Mouse (Mus musculus): ENCODE measurements at regions not wholly inside any gene's neighbourhood (a gene's known extent, or its start where the extent isn't known, plus 50 kb on each side); places are given as distances from the start of the nearest gene placed in this dataset.

GRCm38 (mm10) chr13:60511628-60512027, 90.1 kb upstream of the Dapk1 start:
- no peak for ATAC-seq (replicated peaks in 1 of 2; ENCODE audit: insufficient read depth in 1 of 2, low FRiP score in 2 of 2, low TSS enrichment in 1 of 2, low read depth in 1 of 2, poor library complexity in 2 of 2, severe bottlenecking in 2 of 2)

GRCm38 (mm10) chr13:60513756-60514155, 88.0 kb upstream of the Dapk1 start:
- ATAC-seq (replicated peaks in 1 of 2; ENCODE audit: insufficient read depth in 1 of 2, low FRiP score in 2 of 2, low TSS enrichment in 1 of 2, low read depth in 1 of 2, poor library complexity in 2 of 2, severe bottlenecking in 2 of 2) = no peak

- ATAC-seq (replicated peaks in 1 of 2; ENCODE audit: insufficient read depth in 1 of 2, low FRiP score in 2 of 2, low TSS enrichment in 1 of 2, low read depth in 1 of 2, poor library complexity in 2 of 2, severe bottlenecking in 2 of 2) = no peak
These were observed 86.9 kb upstream of the Dapk1 start for GRCm38 (mm10) chr13:60514806-60515205.

GRCm38 (mm10) chr13:60518010-60518409, 83.7 kb upstream of the Dapk1 start:
- ATAC-seq (replicated peaks in 1 of 2; ENCODE audit: insufficient read depth in 1 of 2, low FRiP score in 2 of 2, low TSS enrichment in 1 of 2, low read depth in 1 of 2, poor library complexity in 2 of 2, severe bottlenecking in 2 of 2) = no peak

- no peak for ATAC-seq (replicated peaks in 1 of 2; ENCODE audit: insufficient read depth in 1 of 2, low FRiP score in 2 of 2, low TSS enrichment in 1 of 2, low read depth in 1 of 2, poor library complexity in 2 of 2, severe bottlenecking in 2 of 2)
These were observed 82.0 kb upstream of the Dapk1 start for GRCm38 (mm10) chr13:60519708-60520107.

- ATAC-seq (replicated peaks in 1 of 2; ENCODE audit: insufficient read depth in 1 of 2, low FRiP score in 2 of 2, low TSS enrichment in 1 of 2, low read depth in 1 of 2, poor library complexity in 2 of 2, severe bottlenecking in 2 of 2) = no peak
These were observed 78.9 kb upstream of the Dapk1 start for GRCm38 (mm10) chr13:60522719-60523450.

- ATAC-seq (replicated peaks in 1 of 2; ENCODE audit: insufficient read depth in 1 of 2, low FRiP score in 2 of 2, low TSS enrichment in 1 of 2, low read depth in 1 of 2, poor library complexity in 2 of 2, severe bottlenecking in 2 of 2) = no peak
These were observed 73.9 kb upstream of the Dapk1 start for GRCm38 (mm10) chr13:60527806-60528205.

- ATAC-seq (replicated peaks in 1 of 2; ENCODE audit: insufficient read depth in 1 of 2, low FRiP score in 2 of 2, low TSS enrichment in 1 of 2, low read depth in 1 of 2, poor library complexity in 2 of 2, severe bottlenecking in 2 of 2) = no peak
These were observed 72.9 kb upstream of the Dapk1 start for GRCm38 (mm10) chr13:60528819-60529218.

- ATAC-seq (replicated peaks in 1 of 2; ENCODE audit: insufficient read depth in 1 of 2, low FRiP score in 2 of 2, low TSS enrichment in 1 of 2, low read depth in 1 of 2, poor library complexity in 2 of 2, severe bottlenecking in 2 of 2) = no peak
These were observed 72.2 kb upstream of the Dapk1 start for GRCm38 (mm10) chr13:60529381-60530069.

- no peak for ATAC-seq (replicated peaks in 1 of 2; ENCODE audit: insufficient read depth in 1 of 2, low FRiP score in 2 of 2, low TSS enrichment in 1 of 2, low read depth in 1 of 2, poor library complexity in 2 of 2, severe bottlenecking in 2 of 2)
These were observed 67.8 kb upstream of the Dapk1 start for GRCm38 (mm10) chr13:60533871-60534427.

- ATAC-seq (replicated peaks in 1 of 2; ENCODE audit: insufficient read depth in 1 of 2, low FRiP score in 2 of 2, low TSS enrichment in 1 of 2, low read depth in 1 of 2, poor library complexity in 2 of 2, severe bottlenecking in 2 of 2) = no peak
These were observed 67.2 kb upstream of the Dapk1 start for GRCm38 (mm10) chr13:60534501-60534900.

GRCm38 (mm10) chr13:60535045-60535444, 66.7 kb upstream of the Dapk1 start:
- no peak for ATAC-seq (replicated peaks in 1 of 2; ENCODE audit: insufficient read depth in 1 of 2, low FRiP score in 2 of 2, low TSS enrichment in 1 of 2, low read depth in 1 of 2, poor library complexity in 2 of 2, severe bottlenecking in 2 of 2)

GRCm38 (mm10) chr13:60536725-60537124, 65.0 kb upstream of the Dapk1 start:
- no peak for ATAC-seq (replicated peaks in 1 of 2; ENCODE audit: insufficient read depth in 1 of 2, low FRiP score in 2 of 2, low TSS enrichment in 1 of 2, low read depth in 1 of 2, poor library complexity in 2 of 2, severe bottlenecking in 2 of 2)

GRCm38 (mm10) chr13:60538110-60538509, 63.6 kb upstream of the Dapk1 start:
- no peak for ATAC-seq (replicated peaks in 1 of 2; ENCODE audit: insufficient read depth in 1 of 2, low FRiP score in 2 of 2, low TSS enrichment in 1 of 2, low read depth in 1 of 2, poor library complexity in 2 of 2, severe bottlenecking in 2 of 2)

- no peak for ATAC-seq (replicated peaks in 1 of 2; ENCODE audit: insufficient read depth in 1 of 2, low FRiP score in 2 of 2, low TSS enrichment in 1 of 2, low read depth in 1 of 2, poor library complexity in 2 of 2, severe bottlenecking in 2 of 2)
These were observed 60.6 kb upstream of the Dapk1 start for GRCm38 (mm10) chr13:60541165-60541564.

GRCm38 (mm10) chr13:60544363-60544762, 57.4 kb upstream of the Dapk1 start:
- no peak for ATAC-seq (replicated peaks in 1 of 2; ENCODE audit: insufficient read depth in 1 of 2, low FRiP score in 2 of 2, low TSS enrichment in 1 of 2, low read depth in 1 of 2, poor library complexity in 2 of 2, severe bottlenecking in 2 of 2)

- ATAC-seq (replicated peaks in 1 of 2; ENCODE audit: insufficient read depth in 1 of 2, low FRiP score in 2 of 2, low TSS enrichment in 1 of 2, low read depth in 1 of 2, poor library complexity in 2 of 2, severe bottlenecking in 2 of 2) = no peak
These were observed 55.6 kb upstream of the Dapk1 start for GRCm38 (mm10) chr13:60545999-60546733.

Data from hematopoietic stem cell, adult 5-6 weeks (primary cell).